Mouse (Mus musculus) embryonic fibroblast, embryonic 13.5 days (primary cell): ENCODE data around the gene Lcorl. TPM values are rescaled to one million over a fixed set of nuclear protein-coding genes. Genes with fewer than 3 reads are reported as not detected.
A peak's percentile ranks its signal among the peaks of the same experiment; 100 is the strongest.

Experiments used
- H3K27ac ChIP-seq: 2 replicates; pipeline ENCODE4 v1.5.1; 2012; ENCODE audit warnings: low read length, control low read depth, inconsistent platforms; ENCODE audit not compliant: insufficient read depth
- H3K4me1 ChIP-seq: 2 replicates; pipeline ENCODE4 v1.6.1; 2011; ENCODE audit warnings: low read length; ENCODE audit not compliant: control insufficient read depth, insufficient read depth
- H3K4me3 ChIP-seq: 2 replicates; pipeline ENCODE4 v1.5.1; 2011; ENCODE audit warnings: mild to moderate bottlenecking, control low read depth, low read length; ENCODE audit not compliant: insufficient read depth
- CTCF ChIP-seq: IDR thresholded peaks from 2 replicates; pipeline ENCODE4 v1.5.1; 2011; ENCODE audit warnings: mild to moderate bottlenecking, control low read depth, low read length, moderate library complexity, borderline replicate concordance; ENCODE audit not compliant: insufficient read depth
- POLR2A ChIP-seq: IDR thresholded peaks from 2 replicates; pipeline ENCODE4 v1.6.1; 2011; ENCODE audit warnings: low read depth, mild to moderate bottlenecking, control low read depth, low read length, moderate library complexity
- polyA plus RNA-seq: library from polyadenylated mRNA; stranded (reverse); fragments of >200 nt; gene quantifications from 2 replicates; pipeline ENCODE4 v1.2.4, GENCODE M21; 2011; ENCODE audit warnings: low read depth; ENCODE audit not compliant: missing spikeins, insufficient read length

Gene Lcorl
- polyA plus RNA-seq = 10.8 and 20.9 TPM in 2 replicates

GRCm38 (mm10) chr5:45857254-45858011 lies at the start of gene Lcorl:
Lcorl (minus strand) TSS chr5:45857615.
- H3K27ac ChIP-seq = peak within 1 kb of the TSS; percentile 94
- peak within 1 kb of the TSS; percentile 92 for H3K4me3 ChIP-seq
- H3K4me1 ChIP-seq = no peaks in the 10 kb centered on the region; the same call in 1 of the 2 replicates
- TF ChIP-seq POLR2A (peak; percentile 46; the same call in 1 of the 2 replicates), CTCF (no peak)

GRCm38 (mm10) chr5:45904683-45905082 lies 47.3 kb upstream of the Lcorl start:
- TF ChIP-seq POLR2A (no peak), CTCF (no peak)
- Histone ChIP-seq H3K27ac (no peak overlapping the region), H3K4me3 (no peak overlapping the region), H3K4me1 (no peaks in the 10 kb centered on the region)

- no peak overlapping the region for H3K27ac ChIP-seq
- H3K4me3 ChIP-seq = no peak overlapping the region
- no peak for TF ChIP-seq CTCF
- TF ChIP-seq POLR2A = no peak
- H3K4me1 ChIP-seq = no peaks in the 10 kb centered on the region
Measured at GRCm38 (mm10) chr5:45903246-45903645, 45.8 kb upstream of the Lcorl start.

- peak overlapping the region; percentile 38; the same call in 1 of the 2 replicates for H3K27ac ChIP-seq
- no peaks in the 10 kb centered on the region; the same call in 1 of the 2 replicates for H3K4me1 ChIP-seq
- no peak for TF ChIP-seq POLR2A
Measured at GRCm38 (mm10) chr5:45895362-45895761, 37.9 kb upstream of the Lcorl start.

GRCm38 (mm10) chr5:45893696-45894095 lies 36.3 kb upstream of the Lcorl start:
- Histone ChIP-seq H3K4me1 (no peaks in the 10 kb centered on the region; the same call in 1 of the 2 replicates), H3K4me3 (no peak overlapping the region), H3K27ac (no peak overlapping the region)
- TF ChIP-seq CTCF (no peak), POLR2A (no peak)

More at GRCm38 (mm10) chr5:45895362-45895761, 37.9 kb upstream of the Lcorl start:
- H3K4me3 ChIP-seq = no peak overlapping the region

- TF ChIP-seq CTCF (no peak), POLR2A (no peak)
- H3K27ac ChIP-seq = peak overlapping the region; percentile 58
- no peak overlapping the region for H3K4me3 ChIP-seq
- H3K4me1 ChIP-seq = no peaks in the 10 kb centered on the region; the same call in 1 of the 2 replicates
Measured at GRCm38 (mm10) chr5:45876328-45876727, 18.9 kb upstream of the Lcorl start.

GRCm38 (mm10) chr5:45875472-45875871 lies 18.1 kb upstream of the Lcorl start:
- Histone ChIP-seq H3K4me1 (no peaks in the 10 kb centered on the region), H3K27ac (peak overlapping the region; percentile 81), H3K4me3 (no peak overlapping the region)
- TF ChIP-seq CTCF (no peak), POLR2A (no peak; the same call in 1 of the 2 replicates)

GRCm38 (mm10) chr5:45874284-45875030 lies 17.0 kb upstream of the Lcorl start:
- Histone ChIP-seq H3K4me3 (no peak overlapping the region), H3K4me1 (no peaks in the 10 kb centered on the region), H3K27ac (peak overlapping the region; percentile 85)
- TF ChIP-seq CTCF (no peak), POLR2A (no peak)

GRCm38 (mm10) chr5:45858368-45858767 lies 953 bp upstream of the Lcorl start:
- no peak overlapping the region for H3K27ac ChIP-seq
- TF ChIP-seq POLR2A = no peak
- no peak for TF ChIP-seq CTCF
- H3K4me1 ChIP-seq = no peaks in the 10 kb centered on the region; the same call in 1 of the 2 replicates
- no peak overlapping the region; the same call in 1 of the 2 replicates for H3K4me3 ChIP-seq

GRCm38 (mm10) chr5:45856876-45857253 lies 550 bp downstream of the Lcorl start:
- no peak for TF ChIP-seq CTCF
- peak overlapping the region; percentile 92 for H3K4me3 ChIP-seq
- H3K4me1 ChIP-seq = no peaks in the 10 kb centered on the region; the same call in 1 of the 2 replicates
- H3K27ac ChIP-seq = peak overlapping the region; percentile 94
